Mouse (Mus musculus): Measurements from ENCODE around the gene Tmem214. TPM values are rescaled to one million over a fixed set of nuclear protein-coding genes. Genes with fewer than 3 reads are reported as not detected.
A peak's percentile ranks its signal among the peaks of the same experiment; 100 is the strongest.

Gene Tmem214
- polyA plus RNA-seq, 1 experiment = 29.1 TPM

DNA sequence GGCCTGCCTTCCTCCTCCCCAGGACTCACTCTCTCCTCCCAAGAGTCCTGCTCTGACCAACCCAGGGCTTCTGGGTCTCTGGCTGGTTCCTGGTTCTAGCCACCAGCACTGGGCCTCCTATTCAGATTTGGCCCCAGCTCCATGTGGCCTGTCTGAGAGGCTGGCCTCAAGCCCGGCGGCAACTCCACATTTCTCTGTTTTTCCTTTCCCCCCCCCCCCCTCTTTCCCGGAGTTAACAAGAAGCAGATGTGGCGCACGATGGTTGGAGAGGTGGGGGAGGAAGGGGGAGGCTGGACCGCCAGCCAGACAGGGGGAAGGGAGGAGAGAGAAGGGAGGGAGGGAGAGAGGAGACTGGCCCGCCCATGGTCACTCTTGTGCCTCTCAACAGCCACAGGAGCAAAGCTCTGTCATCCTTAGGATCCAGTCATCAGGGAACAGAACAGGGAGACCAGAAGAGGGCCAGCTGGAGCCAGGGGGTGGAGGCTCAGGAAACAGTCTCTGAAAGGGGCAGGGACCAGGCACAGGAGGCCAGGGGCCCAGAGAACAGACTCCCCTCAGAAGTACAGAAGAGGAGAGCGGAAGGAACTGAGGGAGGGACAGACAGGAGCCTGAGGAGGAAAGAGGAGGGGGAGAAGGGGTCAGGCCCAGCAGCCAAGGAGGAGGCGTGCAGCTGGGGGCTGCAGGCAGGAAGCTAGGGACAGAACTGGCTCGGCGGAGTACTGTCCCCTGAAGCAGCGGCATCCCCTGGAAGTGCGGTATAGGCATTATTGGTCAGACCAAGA, 45.4 kb downstream of the Tmem214 start, which contains the start of gene Emilin1:
Gene Emilin1, plus strand, starts transcription at position 343 of the 782 bp plus-strand sequence.
- 8% methylated on average over 13 of the region's 13 CpGs for WGBS
- no peak for TF ChIP-seq CTCF (IDR thresholded peaks at IDR 0.05; ENCODE audit: control insufficient read depth, insufficient read depth, low read length)
- TF ChIP-seq POLR2A (IDR thresholded peaks at IDR 0.05; ENCODE audit: borderline replicate concordance, control insufficient read depth, low read depth, low read length) = 0 out of 2 replicates have a peak, but pooled peaks have one; percentile 22
- peak within 1 kb of the TSS; percentile 38 for H3K4me3 ChIP-seq (replicated peaks; ENCODE audit: control insufficient read depth, low read depth, low read length)
- H3K4me1 ChIP-seq (ENCODE audit: control insufficient read depth, insufficient read depth, low read length) = peaks cover 5% of the 10 kb centered on the region
- H3K27ac ChIP-seq (ENCODE audit: control insufficient read depth, insufficient read depth, low read depth, low read length, poor library complexity) = peak within 1 kb of the TSS; percentile 58

- peak overlapping the region; percentile 38 for H3K4me3 ChIP-seq (replicated peaks; ENCODE audit: control insufficient read depth, low read depth, low read length)
- 10% methylated on average over 7 of the region's 7 CpGs for WGBS
- TF ChIP-seq CTCF (IDR thresholded peaks at IDR 0.05; ENCODE audit: control insufficient read depth, insufficient read depth, low read length) (no peak), POLR2A (IDR thresholded peaks at IDR 0.05; ENCODE audit: borderline replicate concordance, control insufficient read depth, low read depth, low read length) (no peak)
- peaks cover 5% of the 10 kb centered on the region for H3K4me1 ChIP-seq (ENCODE audit: control insufficient read depth, insufficient read depth, low read length)
- H3K27ac ChIP-seq (ENCODE audit: control insufficient read depth, insufficient read depth, low read depth, low read length, poor library complexity) = peak overlapping the region; percentile 58
Observed at GRCm38 (mm10) chr5:30914101-30914635, 46.4 kb downstream of the Tmem214 start.

DNA sequence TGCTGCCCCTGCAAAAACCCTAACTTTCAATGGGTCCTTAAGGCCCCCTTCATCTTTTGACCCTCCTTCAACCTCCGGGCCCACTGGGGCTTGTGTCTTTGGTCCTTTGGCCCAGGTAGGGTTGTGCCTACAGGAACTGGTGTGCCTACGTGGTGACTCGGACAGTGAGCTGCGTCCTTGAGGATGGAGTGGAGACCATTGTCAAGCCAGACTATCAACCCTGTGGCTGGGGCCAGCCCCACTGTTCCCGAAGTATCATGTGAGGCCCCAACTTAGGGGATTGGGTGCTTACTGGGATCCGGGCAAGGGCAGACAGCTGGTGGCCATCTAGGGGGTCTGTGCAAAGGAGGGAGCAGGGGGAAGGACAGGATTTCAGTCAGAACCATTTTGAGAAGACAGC, 47.0 kb downstream of the Tmem214 start:
- Histone ChIP-seq H3K27ac (ENCODE audit: control insufficient read depth, insufficient read depth, low read depth, low read length, poor library complexity) (peak overlapping the region; percentile 73), H3K4me1 (ENCODE audit: control insufficient read depth, insufficient read depth, low read length) (peaks cover 5% of the 10 kb centered on the region), H3K4me3 (replicated peaks; ENCODE audit: control insufficient read depth, low read depth, low read length) (peak overlapping the region; percentile 56)
- WGBS = 19% methylated on average over 6 of the region's 6 CpGs
- TF ChIP-seq POLR2A (IDR thresholded peaks at IDR 0.05; ENCODE audit: borderline replicate concordance, control insufficient read depth, low read depth, low read length) = no peak
- no peak for TF ChIP-seq CTCF (IDR thresholded peaks at IDR 0.05; ENCODE audit: control insufficient read depth, insufficient read depth, low read length)

DNA sequence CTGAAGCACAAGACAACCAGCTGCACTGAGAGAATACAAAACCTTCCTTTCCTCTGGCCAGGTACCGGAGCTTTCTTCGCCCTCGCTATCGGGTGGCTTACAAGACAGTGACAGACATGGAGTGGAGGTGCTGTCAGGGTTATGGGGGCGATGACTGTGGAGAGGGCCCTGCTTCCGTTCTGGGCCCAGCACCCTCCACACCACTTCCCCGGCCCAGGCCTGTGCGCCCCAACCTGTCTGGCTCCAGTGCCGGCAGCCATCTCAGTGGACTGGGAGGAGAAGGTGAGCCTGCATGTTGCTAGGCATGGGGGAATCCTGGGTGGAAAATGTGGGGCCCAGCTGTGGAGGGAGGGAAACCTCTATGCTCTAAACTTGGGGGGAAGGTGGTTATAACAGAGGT, 47.6 kb downstream of the Tmem214 start:
- Histone ChIP-seq H3K4me1 (ENCODE audit: control insufficient read depth, insufficient read depth, low read length) (peaks cover 5% of the 10 kb centered on the region), H3K4me3 (replicated peaks; ENCODE audit: control insufficient read depth, low read depth, low read length) (peak overlapping the region; percentile 44), H3K27ac (ENCODE audit: control insufficient read depth, insufficient read depth, low read depth, low read length, poor library complexity) (peak overlapping the region; percentile 73)
- WGBS = 6% methylated on average over 9 of the region's 9 CpGs
- TF ChIP-seq CTCF (IDR thresholded peaks at IDR 0.05; ENCODE audit: control insufficient read depth, insufficient read depth, low read length) (no peak), POLR2A (IDR thresholded peaks at IDR 0.05; ENCODE audit: borderline replicate concordance, control insufficient read depth, low read depth, low read length) (0 out of 2 replicates have a peak, but pooled peaks have one; percentile 15)

DNA sequence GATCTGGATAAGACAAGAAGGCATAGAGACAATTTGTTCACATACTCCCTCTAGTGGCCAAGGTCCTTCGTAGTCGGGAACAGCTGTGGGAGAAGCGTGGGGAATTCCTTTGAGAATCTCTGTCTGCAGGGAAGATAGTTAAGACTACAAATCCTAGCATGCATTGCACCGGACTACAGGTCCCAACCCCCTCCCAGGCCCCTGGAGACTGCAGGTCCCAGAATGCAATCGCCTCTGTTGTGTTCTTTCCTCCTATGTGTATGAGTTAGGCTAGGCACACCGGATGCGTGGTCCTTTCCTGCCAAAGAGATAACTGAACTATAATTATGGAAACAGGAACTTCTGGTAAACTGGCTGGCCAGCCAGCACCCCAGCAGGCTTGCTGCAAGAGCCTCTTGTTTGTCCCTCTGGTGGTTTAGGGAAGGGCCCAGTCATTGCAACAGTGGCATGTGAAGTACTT, 48.2 kb downstream of the Tmem214 start:
- 1% methylated on average over 7 of the region's 7 CpGs for WGBS
- Histone ChIP-seq H3K4me3 (replicated peaks; ENCODE audit: control insufficient read depth, low read depth, low read length) (no peak overlapping the region), H3K4me1 (ENCODE audit: control insufficient read depth, insufficient read depth, low read length) (peaks cover 5% of the 10 kb centered on the region), H3K27ac (ENCODE audit: control insufficient read depth, insufficient read depth, low read depth, low read length, poor library complexity) (peak overlapping the region; percentile 1; the same call in 1 of the 2 replicates)
- no peak for TF ChIP-seq POLR2A (IDR thresholded peaks at IDR 0.05; ENCODE audit: borderline replicate concordance, control insufficient read depth, low read depth, low read length)
- TF ChIP-seq CTCF (IDR thresholded peaks at IDR 0.05; ENCODE audit: control insufficient read depth, insufficient read depth, low read length) = peak; percentile 45; the same call in 1 of the 2 replicates

DNA sequence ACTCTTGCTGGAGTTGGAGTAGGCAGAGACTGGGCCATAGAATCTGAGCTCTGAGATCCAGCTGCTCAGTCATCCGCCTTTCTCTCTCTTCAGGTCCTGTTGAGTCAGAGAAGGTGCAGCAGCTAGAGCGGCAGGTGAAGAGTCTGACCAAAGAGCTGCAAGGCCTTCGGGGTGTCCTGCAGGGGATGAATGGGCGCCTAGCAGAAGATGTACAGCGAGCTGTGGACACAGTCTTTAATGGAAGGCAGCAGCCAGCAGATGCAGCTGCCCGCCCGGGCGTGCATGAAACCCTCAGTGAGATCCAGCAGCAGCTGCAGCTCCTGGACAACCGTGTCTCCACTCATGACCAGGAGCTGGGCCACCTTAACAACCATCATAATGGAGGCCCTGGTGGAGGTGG, 49.0 kb downstream of the Tmem214 start:
- WGBS = 88% methylated on average over 9 of the region's 9 CpGs
- Histone ChIP-seq H3K4me1 (ENCODE audit: control insufficient read depth, insufficient read depth, low read length) (peaks cover 5% of the 10 kb centered on the region), H3K27ac (ENCODE audit: control insufficient read depth, insufficient read depth, low read depth, low read length, poor library complexity) (peak overlapping the region; percentile 63), H3K4me3 (replicated peaks; ENCODE audit: control insufficient read depth, low read depth, low read length) (no peak overlapping the region)
- TF ChIP-seq POLR2A (IDR thresholded peaks at IDR 0.05; ENCODE audit: borderline replicate concordance, control insufficient read depth, low read depth, low read length) = no peak
- no peak for TF ChIP-seq CTCF (IDR thresholded peaks at IDR 0.05; ENCODE audit: control insufficient read depth, insufficient read depth, low read length)

- 90% methylated on average over 11 of the region's 11 CpGs for WGBS
- peak overlapping the region; percentile 63; the same call in 1 of the 2 replicates for H3K27ac ChIP-seq (ENCODE audit: control insufficient read depth, insufficient read depth, low read depth, low read length, poor library complexity)
- TF ChIP-seq POLR2A (IDR thresholded peaks at IDR 0.05; ENCODE audit: borderline replicate concordance, control insufficient read depth, low read depth, low read length) (no peak), CTCF (IDR thresholded peaks at IDR 0.05; ENCODE audit: control insufficient read depth, insufficient read depth, low read length) (no peak)
- H3K4me1 ChIP-seq (ENCODE audit: control insufficient read depth, insufficient read depth, low read length) = peaks cover 5% of the 10 kb centered on the region
- H3K4me3 ChIP-seq (replicated peaks; ENCODE audit: control insufficient read depth, low read depth, low read length) = no peak overlapping the region
Observed at GRCm38 (mm10) chr5:30917348-30917747, 49.5 kb downstream of the Tmem214 start.
